Mouse (Mus musculus): ENCODE results near the gene Radil. TPM values are rescaled to one million over a fixed set of nuclear protein-coding genes. Genes with fewer than 3 reads are reported as not detected.

Gene Radil
- total RNA-seq, 2 experiments from 2014 or later = 1.9 to 3.4 TPM

- no peak for DNase-seq
These were observed 67.3 kb downstream of the Radil start for GRCm38 (mm10) chr5:142483581-142483980.

DNA sequence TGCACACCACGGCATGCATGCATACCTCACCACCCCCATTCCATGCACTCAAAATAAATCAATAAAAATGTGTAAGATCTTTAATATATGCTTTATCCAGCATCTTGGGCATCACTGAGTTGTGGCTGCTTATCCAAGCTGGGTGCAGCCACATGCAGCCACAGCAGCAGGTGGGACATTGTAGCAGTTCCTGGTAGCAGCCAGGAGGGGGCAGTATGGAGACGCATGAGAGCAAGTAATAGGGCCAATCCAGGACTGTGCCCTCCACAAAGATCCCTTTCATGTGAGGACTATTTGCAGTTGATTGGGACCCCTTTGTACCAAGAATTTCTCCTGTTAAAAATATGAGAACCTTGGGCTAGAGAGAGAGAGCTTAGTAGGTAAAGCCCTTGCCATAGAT lies 68.4 kb downstream of the Radil start:
- DNase-seq = no peak

DNA sequence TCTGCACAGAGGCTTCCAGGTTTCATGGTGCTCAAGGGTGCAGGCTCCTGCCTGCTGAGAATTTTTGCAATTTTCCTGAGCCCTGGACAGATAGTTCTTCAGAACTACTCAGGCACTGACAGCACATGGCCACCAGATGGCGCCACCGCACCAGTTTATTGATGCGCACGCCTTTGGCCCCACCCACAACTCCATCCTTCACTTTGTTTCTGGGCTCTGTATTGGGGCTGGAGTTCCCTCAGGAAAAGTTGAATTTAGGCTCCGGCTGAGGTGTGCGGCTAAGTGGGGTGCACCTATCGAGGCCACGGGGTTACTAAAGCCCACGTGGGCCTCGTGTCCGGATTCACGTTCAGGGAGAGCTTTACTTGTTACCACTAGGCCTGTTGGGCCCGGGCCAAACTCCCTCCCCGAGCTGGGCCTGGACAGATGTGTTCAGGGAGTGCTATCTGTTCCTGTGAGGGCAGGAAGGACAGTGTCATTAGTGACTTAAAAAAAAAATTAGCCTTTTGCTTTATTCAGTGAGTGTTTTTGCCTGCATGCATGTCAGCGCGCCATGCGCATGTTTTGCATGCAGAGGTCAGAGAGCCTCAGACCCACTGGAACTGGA lies 72.0 kb downstream of the Radil start:
- peak; percentile 55 for DNase-seq

GRCm38 (mm10) chr5:142477866-142478615 lies 72.9 kb downstream of the Radil start:
- no peak for DNase-seq

DNA sequence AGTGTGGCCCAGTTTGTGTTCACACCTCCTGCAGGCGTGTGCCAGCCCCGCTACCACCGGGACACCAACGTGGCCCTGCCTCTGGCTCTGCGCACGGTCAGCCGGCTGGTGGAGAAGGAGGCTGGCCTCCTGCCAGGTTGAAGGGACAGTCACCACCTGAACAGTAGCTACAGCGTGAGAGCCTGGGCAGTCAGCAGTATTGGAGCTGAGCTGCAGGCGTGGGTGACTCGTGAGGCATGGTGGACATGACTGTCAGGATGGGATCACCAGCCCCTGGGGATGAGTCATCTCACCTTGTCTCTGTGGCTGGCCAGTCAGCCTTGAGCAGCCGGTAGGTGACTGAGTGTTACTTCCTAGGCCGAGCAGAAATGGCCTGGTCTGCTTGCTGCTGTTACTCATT lies 73.6 kb downstream of the Radil start:
- no peak for DNase-seq

DNA sequence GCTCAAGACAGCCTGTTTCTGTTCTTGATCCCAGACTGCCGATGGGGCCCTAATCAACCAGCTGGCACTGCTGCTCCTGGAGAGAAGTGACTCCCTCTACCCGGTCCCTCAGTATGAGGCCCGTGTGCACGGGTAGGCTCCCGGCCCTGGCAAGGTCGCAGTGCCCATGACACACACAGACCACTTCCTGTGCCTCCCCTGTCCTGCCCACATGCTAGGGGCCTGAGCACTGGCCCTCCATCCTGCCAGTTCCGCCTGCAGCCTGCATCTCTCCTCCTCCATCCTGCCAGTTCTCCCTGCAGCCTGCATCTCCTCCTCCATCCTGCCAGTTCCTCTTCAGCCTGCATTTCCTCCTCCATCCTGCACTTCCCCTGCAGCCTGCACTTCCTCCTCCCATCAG lies 75.2 kb downstream of the Radil start:
- no peak for DNase-seq

DNA sequence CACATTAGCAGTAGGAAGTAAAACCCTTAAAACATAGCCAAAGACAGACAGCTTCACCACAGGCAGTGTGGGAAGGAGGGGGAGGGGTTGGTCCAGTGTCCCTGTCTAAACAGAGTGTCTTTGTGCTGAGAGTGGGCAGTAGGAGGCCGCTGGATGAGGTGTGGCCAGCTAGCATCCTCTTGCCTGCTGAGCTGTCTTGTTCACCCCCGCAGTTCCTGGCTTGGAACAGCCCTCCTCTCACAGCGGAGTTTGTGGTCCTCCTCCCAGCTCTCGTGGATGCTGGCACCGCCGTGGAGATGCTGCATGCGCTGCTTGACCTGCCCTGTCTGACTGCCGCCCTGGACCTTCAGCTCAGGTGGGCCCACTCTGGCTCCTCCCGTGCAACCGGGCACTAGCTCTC lies 77.2 kb downstream of the Radil start:
- DNase-seq = no peak

DNA sequence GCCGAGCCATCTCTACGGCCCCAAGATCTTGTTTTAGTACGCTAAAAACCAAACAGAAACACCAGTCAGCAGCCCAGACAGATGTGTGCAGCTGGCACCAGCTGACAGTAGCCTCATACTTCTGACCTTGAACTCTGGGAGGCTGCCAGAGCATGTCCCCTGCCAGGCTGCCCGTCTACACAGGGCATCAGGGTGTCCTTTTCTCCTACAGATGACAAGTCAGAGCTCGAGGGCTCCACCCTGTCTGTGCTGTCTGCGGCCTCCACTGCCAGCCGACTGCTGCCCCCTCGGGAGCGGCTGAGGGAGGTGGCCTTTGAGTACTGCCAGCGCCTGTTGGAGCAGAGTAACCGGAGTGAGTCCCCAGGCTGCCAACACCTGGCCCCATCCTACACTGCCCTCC lies 81.1 kb downstream of the Radil start:
- DNase-seq = no peak

- DNase-seq = no peak
These were observed 82.5 kb downstream of the Radil start for GRCm38 (mm10) chr5:142468375-142468774.

DNA sequence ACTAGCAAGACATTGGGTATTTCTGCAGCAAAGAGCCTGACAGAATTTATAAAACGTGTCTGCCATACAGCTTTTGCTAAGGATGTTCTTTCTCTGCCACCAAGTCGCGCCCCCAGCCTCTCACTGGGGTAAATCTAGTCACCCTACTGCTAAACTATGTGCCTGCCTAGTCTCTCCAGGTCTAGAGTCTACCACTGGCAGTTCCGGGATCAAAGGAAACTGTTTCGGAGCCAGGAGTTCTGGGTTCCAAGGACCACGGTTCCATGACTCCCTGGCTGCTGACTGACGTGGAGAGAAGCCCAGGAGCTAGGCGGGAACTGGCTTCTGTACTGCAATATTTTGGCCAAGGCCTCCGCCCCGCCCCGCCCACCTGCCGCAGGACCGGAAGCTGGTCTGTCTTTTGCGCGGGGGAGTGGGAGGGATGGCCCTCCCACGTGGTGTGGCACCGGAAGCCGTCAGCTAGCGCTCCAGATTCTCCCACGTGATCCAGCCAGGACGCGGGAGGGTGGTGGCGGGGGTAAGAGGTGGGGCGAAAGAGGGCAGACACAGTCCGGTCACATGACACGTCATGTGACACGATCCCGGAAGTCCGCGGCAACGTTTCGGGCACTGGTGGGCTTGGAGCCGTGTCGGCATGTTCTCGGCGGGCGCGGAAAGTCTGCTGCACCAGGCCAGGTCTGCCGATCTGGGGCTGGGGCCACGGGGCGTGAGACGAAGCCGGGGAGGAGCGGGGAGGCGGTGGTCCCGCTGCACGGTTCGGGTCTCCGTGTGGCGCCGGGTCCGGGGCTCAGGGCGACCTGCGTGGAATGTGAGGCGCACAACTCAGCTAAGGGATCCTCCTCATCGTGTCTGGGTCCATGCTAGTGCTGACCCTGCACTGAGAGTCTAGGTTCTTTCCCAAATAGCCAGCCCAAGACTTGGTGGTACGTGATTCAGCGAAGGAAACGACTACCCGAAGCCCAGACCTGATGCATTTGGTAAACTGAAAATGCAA lies 87.1 kb downstream of the Radil start, which contains the start of gene Ap5z1:
Gene Ap5z1, plus strand, starts transcription at position 484 of the 994 bp plus-strand sequence.
- DNase-seq = peak; percentile 96

DNA sequence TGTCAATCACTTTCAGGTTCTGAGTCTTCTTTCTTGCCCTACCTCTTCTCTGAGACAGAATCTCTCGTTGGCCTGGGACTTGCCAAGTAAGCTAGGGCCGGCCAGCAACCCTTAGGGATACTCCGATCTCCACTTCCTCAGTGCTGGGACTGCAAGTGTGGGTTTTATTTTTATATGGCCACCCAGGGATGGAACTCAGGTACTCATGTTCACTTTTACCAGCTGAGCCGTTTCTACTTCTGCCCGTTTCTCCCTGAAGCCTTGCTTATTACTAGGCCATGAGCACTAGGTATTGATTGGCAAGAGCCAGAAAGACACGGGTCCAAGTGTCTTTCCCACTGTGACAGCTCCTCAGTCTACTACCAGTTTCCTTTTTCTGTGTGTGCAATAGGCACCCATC lies 87.9 kb downstream of the Radil start:
- DNase-seq = no peak

- no peak for DNase-seq
These were observed 88.3 kb downstream of the Radil start for GRCm38 (mm10) chr5:142462641-142462948.

GRCm38 (mm10) chr5:142461942-142462640 lies 88.8 kb downstream of the Radil start:
- DNase-seq = no peak

DNA sequence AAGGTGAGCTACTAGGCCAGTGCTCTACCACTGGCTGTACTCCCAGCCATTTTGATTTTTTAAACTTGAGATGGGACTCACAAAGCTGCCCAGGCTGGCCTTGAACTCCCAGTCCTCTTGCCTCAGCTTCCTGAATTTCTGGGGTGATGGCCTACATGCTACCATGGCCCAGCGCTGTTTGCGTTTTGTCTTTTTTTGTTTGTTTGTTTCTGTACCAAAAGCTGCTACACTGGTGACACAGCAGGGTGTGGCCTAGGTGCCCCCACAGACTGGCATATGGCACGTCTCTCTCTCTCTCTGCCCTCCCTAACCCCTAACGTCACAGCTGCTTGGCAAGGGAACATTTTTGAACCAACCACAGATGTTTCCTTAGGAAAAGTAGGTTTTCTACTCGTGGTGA lies 91.1 kb downstream of the Radil start:
- DNase-seq = no peak

GRCm38 (mm10) chr5:142458791-142459557 lies 91.9 kb downstream of the Radil start:
- DNase-seq = no peak

- no peak for DNase-seq
These were observed 93.6 kb downstream of the Radil start for GRCm38 (mm10) chr5:142457345-142457744.

GRCm38 (mm10) chr5:142456318-142456717 lies 94.6 kb downstream of the Radil start:
- DNase-seq = no peak

DNA sequence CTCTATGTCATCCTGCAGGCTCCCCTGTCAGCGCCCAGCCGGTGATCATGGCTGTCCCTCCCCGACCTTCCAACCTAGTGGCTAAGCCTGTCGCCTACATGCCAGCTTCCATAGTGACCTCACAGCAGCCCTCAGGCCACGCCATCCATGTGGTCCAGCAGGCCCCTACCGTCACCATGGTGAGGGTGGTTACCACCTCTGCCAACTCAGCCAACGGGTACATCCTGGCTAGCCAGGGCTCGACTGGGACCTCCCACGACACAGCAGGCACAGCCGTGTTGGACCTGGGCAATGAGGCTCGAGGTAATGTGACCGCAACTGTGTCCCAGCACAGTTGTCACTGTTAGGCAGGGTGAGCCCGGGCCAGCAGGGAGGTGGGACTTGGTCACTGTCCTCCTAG lies 97.2 kb downstream of the Radil start:
- no peak for DNase-seq

- no peak for DNase-seq
These were observed 99.1 kb downstream of the Radil start for GRCm38 (mm10) chr5:142451759-142452158.

DNA sequence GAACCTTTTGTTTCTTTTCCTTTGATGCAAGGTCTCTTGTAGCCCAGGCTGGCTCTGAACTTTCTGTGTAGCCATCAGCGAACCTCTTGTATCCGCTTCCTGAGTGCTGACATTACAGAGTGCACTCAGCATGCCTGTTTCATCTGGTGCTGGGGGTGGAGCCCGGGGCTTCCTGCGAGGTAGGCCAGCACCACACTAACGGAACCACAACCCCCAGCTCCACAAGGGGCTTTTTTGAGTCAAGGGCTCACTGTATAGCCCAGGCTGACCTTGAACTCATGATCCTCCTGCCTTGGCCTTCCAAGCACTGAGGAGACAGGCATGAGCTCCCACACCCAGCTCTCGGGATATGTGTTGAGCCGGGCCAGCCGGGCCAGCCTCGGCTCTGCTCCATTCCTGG lies 100.1 kb downstream of the Radil start:
- no peak for DNase-seq

DNA sequence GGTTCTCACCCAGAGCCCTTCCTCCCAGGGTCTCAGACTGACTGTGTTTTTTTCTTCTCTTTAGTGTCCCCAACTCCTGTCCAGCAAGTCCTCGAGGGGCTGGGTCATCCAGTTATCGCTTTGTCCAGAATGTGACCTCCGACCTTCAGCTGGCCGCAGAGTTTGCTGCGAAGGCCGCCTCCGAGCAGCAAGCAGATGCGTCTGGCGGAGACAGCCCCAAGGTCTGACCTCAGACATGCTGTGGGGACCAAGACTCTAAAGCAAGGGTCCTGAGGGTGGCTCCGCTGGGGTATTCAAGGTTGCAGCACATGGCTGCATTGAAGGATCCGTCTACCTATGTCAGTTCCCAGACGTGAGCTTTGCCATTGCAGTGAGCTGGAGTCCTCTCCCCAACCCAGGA lies 102.3 kb downstream of the Radil start:
- DNase-seq = no peak

- peak; percentile 78 for DNase-seq
These were observed 102.8 kb downstream of the Radil start for GRCm38 (mm10) chr5:142448076-142448475.
